Mouse (Mus musculus) testis, adult 2 months (tissue): ENCODE measurements around the gene Hypk. TPM values are rescaled to one million over a fixed set of nuclear protein-coding genes. Genes with fewer than 3 reads are reported as not detected.
"Not testable (repeated sequence)": the region's sequence is repeated elsewhere in the genome, so short reads cannot be mapped to it uniquely, and the experiment has no call there.

Experiments
- H3K27ac ChIP-seq: fragments of 200-500 bp; 2 replicates; pipeline ENCODE4 v1.5.1; 2012; ENCODE audit warnings: low read depth, low read length; ENCODE audit not compliant: control insufficient read depth, insufficient read depth
- H3K27me3 ChIP-seq: fragments of 200-500 bp; 2 replicates; pipeline ENCODE4 v1.6.1; 2012; ENCODE audit warnings: mild to moderate bottlenecking, low read length, moderate library complexity; ENCODE audit not compliant: control insufficient read depth, insufficient read depth
- H3K36me3 ChIP-seq: fragments of 200-500 bp; 2 replicates; pipeline ENCODE4 v1.6.1; 2012; ENCODE audit warnings: mild to moderate bottlenecking, low read length; ENCODE audit not compliant: control insufficient read depth, insufficient read depth
- H3K4me1 ChIP-seq: fragments of 200-500 bp; 2 replicates; pipeline ENCODE4 v1.6.1; 2012; ENCODE audit warnings: low read length; ENCODE audit not compliant: control insufficient read depth, insufficient read depth
- H3K4me3 ChIP-seq: fragments of 200-500 bp; 2 replicates; pipeline ENCODE4 v1.5.1; 2012; ENCODE audit warnings: low read depth, mild to moderate bottlenecking, low read length, moderate library complexity, mixed read lengths; ENCODE audit not compliant: control insufficient read depth
- CTCF ChIP-seq: fragments of 200-500 bp; IDR thresholded peaks from 2 replicates; pipeline ENCODE4 v1.5.1; 2012; ENCODE audit warnings: low read depth, mild to moderate bottlenecking, inconsistent platforms, low read length, moderate library complexity; ENCODE audit not compliant: control insufficient read depth, insufficient read depth, insufficient replicate concordance
- POLR2A ChIP-seq: fragments of 200-500 bp; IDR thresholded peaks from 2 replicates; pipeline ENCODE4 v1.6.1; 2012; ENCODE audit warnings: low read depth, mild to moderate bottlenecking, inconsistent platforms, low read length, moderate library complexity; ENCODE audit not compliant: control insufficient read depth
- polyA plus RNA-seq: library from polyadenylated mRNA; depleted of rRNA; stranded (reverse); fragments of >200 nt; gene quantifications from 2 replicates; pipeline ENCODE4 v1.2.3, GENCODE M21; 2012

The Hypk gene
- polyA plus RNA-seq, 1 experiment: 12.2 TPM

DNA sequence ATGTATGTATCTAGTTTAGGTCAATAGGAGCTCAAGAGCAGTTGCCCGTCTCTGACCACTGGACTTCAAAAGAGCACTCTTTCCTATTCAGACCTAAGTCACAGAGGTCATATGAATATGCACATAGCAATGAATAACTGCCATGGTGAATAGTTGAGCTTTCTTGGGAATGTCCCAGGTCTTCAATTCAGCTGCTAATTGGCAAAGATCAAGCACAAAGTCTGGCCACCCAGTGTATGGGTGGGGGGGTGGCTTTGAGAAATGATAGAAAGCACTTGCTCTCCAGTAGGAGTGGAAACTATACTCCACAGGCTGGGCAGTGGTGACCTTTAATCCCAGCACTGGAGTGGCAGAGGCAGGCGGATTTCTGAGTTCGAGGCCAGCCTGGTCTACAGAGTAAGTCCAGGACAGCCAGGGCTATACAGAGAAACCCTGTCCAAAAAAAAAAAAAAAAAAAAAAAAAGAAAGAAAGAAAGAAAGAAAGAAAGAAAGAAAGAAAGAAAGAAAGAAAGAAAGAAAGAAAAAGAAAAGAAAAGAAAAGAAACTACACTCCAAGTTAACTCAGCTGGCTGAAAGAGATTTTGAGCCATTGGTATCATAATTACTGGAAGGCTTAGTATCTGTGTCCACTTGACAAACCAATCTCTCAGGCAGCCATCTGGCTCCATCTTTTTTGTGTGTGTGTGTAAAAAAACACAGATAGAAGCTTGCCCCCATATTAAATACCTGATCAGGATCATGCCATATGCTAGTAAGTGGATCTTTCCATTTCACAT is 24.6 kb downstream of the Hypk start:
- Histone ChIP-seq H3K36me3 (no peaks in the 10 kb centered on the region), H3K4me3 (no peak overlapping the region), H3K4me1 (peaks cover 2% of the 10 kb centered on the region; the same call in 1 of the 2 replicates), H3K27me3 (no peaks in the 10 kb centered on the region), H3K27ac (no peak overlapping the region)
- TF ChIP-seq CTCF (no peak), POLR2A (no peak)

DNA sequence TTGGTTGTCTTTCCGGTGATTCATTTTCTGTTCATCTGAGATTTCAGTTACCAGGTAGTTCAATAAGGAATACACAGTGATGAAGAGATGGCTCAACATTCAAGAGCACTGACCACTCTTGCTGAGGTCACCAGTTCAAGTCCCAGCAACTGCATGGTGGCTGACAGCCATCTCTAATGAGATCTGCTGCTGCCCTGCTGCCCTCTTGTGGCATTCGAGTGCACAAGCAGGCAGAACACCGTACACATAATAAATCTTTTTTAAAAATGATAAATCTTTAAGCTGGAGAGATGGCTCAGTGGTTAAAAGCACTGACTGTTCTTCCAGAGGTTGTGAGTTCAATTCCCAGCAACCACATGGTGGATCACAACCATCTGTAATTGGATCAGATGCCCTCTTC is 27.4 kb downstream of the Hypk start:
- no peaks in the 10 kb centered on the region for H3K27me3 ChIP-seq
- H3K27ac ChIP-seq: no peak overlapping the region
- H3K4me1 ChIP-seq: peaks cover 2% of the 10 kb centered on the region; the same call in 1 of the 2 replicates
- no peak overlapping the region for H3K4me3 ChIP-seq
- H3K36me3 ChIP-seq: no peaks in the 10 kb centered on the region
- no peak for TF ChIP-seq POLR2A
- TF ChIP-seq CTCF: peak; percentile 55; the same call in 1 of the 2 replicates

DNA sequence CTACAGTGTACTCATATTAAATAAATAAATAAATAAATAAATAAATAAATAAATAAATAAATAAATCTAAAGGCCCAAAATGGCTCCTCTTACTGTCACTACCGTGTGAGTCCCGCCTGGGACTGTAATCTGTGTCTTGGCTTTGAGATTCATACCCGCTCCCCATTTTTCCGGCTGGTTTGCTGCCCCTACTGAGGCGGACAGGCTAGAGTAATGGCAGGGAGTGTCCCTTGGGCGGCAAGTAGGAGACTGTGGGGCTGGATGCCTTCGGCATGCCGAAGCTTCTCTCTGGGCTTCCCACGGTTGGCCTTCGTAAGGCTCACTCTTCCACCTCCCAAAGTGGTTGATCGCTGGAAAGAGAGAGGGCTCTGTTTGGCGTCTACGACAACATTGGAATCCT is 27.8 kb downstream of the Hypk start:
- not testable (repeated sequence) for H3K27me3 ChIP-seq, H3K4me3 ChIP-seq, H3K36me3 ChIP-seq, H3K27ac ChIP-seq, H3K4me1 ChIP-seq

DNA sequence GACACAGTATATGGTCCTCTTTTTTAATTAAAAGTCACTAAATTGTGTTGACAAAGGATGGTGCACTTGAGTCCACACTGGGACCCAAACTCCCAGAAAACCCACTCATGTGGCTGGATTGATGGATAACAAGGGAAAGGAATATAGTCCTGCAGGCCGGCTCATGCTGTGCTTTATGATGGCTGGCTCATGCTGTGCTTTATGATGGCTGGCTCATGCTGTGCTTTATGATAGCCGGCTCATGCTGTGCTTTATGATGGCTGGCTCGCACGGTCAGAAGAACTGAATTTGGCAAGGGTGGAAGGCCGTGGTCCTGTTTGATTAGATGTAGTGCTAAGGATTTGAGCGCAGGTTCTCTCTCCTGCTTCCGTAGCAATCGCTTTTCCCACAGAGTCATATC is 30.5 kb downstream of the Hypk start:
- no peaks in the 10 kb centered on the region for H3K36me3 ChIP-seq
- TF ChIP-seq POLR2A (no peak), CTCF (no peak)
- no peak overlapping the region for H3K27ac ChIP-seq

DNA sequence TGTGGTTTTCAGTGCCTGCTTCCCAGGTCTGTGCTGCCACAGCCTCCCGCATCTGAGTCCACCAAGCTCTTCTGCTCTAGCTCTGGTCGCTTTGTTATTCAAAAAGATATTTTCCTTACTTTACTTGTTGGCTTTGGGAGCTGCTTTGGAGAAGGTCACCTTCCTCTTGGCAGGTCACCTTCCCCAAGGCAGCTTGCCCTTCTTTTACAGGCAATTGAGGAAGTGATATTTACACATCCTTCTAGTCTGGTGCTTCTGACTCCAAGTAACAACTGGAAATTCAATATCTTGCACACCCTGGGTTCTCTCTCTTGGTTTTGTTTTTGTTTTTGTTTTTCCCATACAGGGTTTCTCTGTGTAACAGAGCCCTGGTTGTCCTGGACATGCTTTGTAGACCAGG is 31.3 kb downstream of the Hypk start:
- H3K36me3 ChIP-seq, H3K27me3 ChIP-seq, H3K4me3 ChIP-seq, H3K4me1 ChIP-seq, H3K27ac ChIP-seq: not testable (repeated sequence)

More for the DNA sequence above, 30.5 kb downstream of the Hypk start:
- Histone ChIP-seq H3K4me1 (peaks cover 2% of the 10 kb centered on the region; the same call in 1 of the 2 replicates), H3K27me3 (no peaks in the 10 kb centered on the region), H3K4me3 (no peak overlapping the region)

DNA sequence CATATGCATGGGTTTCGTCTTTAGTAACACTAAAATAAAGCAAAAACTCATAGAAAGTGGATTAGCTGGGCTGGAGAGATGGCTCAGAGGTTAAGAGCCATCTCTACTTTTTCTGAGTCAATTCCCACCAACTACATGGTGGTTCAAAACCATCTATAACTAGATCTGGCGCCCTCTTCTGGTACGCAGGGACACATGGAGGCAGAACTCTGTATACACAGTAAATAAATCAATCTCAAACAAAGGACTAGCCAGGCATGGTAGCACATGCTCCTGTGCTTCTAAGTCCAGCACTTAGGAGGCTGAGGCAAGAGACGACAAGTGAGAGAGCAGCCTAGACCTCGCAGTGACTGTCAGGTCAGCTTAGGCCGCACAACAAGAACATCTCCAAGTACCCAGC is 48.5 kb downstream of the Hypk start:
- not testable (repeated sequence) for H3K27me3 ChIP-seq, H3K4me1 ChIP-seq, H3K4me3 ChIP-seq, H3K36me3 ChIP-seq, H3K27ac ChIP-seq

DNA sequence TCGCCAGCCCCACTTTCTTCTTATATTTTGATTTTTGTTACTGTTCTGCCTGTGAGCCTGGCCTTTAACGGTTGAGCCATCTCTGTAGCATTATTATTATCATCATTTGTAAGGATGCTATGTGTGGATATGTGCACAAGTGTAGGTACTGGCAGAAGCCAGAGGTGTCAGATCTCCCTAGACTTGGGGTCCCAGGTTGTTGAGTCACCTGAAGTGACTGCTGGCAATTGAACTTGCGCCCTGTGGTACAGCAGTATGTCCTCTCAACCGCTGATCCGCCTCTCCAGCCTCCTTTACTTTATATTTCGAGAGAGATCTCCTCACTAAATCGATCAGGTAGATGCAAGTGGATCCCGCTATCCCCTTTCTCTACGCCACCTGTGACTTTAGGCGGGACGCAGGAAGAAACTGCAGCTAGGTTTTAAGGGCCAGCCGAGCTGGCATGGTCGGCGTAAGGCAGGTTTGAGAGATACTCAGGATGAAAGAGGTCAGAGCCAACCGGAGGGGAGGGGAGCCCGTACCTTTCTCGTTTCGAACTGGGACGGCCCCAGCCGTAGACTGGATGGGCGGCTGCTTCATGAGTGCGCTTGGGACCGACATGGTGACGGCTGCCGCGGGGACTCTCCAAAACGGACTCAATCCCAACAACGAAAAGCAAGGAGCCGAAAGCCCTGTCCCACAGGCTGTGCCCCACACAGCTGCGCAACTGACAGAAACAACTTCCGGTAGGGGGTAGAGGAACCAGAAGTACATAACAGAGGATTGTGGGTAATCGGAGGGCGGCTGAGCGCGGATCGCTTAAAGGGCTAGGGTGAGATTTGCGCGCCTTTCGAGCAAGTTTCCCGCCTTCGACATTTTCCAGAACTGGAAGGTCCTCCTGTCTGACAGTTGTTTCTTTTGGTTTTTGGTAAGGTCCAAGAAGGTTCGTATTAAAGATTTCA is 53.1 kb downstream of the Hypk start, which contains the start of the genes Mfap1a and Wdr76:
Gene Mfap1a (minus strand): TSS at position 724 of the 941 bp plus-strand sequence.
Gene Wdr76 (plus strand): TSS at position 782 of the 941 bp plus-strand sequence.
- H3K27me3 ChIP-seq, H3K36me3 ChIP-seq: not testable (repeated sequence)
- peak; percentile 92 for TF ChIP-seq POLR2A

More for the DNA sequence above, 53.1 kb downstream of the Hypk start, which contains the start of the genes Mfap1a and Wdr76:
- Histone ChIP-seq H3K4me3 (peak within 1 kb of the TSS; percentile 96), H3K27ac (peak within 1 kb of the TSS; percentile 88)
- not testable (repeated sequence) for H3K4me1 ChIP-seq
